In genomic region chr17:85309046-85309445, GRCm38 (mm10) we compare ENCODE assay signal across 19 mouse cellular contexts.
DNase-seq lines count a peak whose midpoint lies in the region.
"Had no signal": no experiment of that assay in that cellular context is flagged by ENCODE, and none has a peak within 500 bp of the region (broad histone marks: within the 10 kb centered on the region; RNA-seq: fewer than 3 reads in every experiment).

No protein-coding gene starts in this region.

- DNase-seq in cerebellum, adult 11 months = peak; percentile 23
- no peak for DNase-seq in cerebellum, postnatal 4 days (ENCODE audit: low spot score in 2 of 2)
- DNase-seq in kidney, postnatal 36 days = peak; percentile 5 to 52
- no peak for DNase-seq in kidney, postnatal 14 days
- DNase-seq in cerebellum, postnatal 10 days = peak; percentile 66 to 75
- DNase-seq in layer of hippocampus, postnatal 14 days (ENCODE audit: low spot score in 2 of 2) = no peak
- no peak for DNase-seq in thymus, postnatal 4 days
- DNase-seq: adrenal gland, adult 2 months; adrenal gland, postnatal 36 days; embryo, embryonic 11 days; gastrocnemius, postnatal 14 days; heart, adult 11 months; heart, postnatal 36 days; liver, embryonic 13.5 days; lung, adult 18-20 months; lung, postnatal 4 days; right cerebral cortex, adult 18-20 months; spleen, adult 18-20 months; thymus, adult 18-20 months had no signal

Comparison
In these comparisons a context has a peak if more than half of its experiments do, and no peak if none do; other contexts are left out.
1. DNase-seq: peak in cerebellum, adult 11 months (single experiment), kidney, postnatal 36 days (2 of 2) and cerebellum, postnatal 10 days (2 of 2); none in cerebellum, postnatal 4 days (0 of 2), kidney, postnatal 14 days (single experiment), layer of hippocampus, postnatal 14 days (0 of 2) and thymus, postnatal 4 days (single experiment).